Mouse (Mus musculus): Measurements from ENCODE around the gene Runx3.

Runx3 gene

DNA sequence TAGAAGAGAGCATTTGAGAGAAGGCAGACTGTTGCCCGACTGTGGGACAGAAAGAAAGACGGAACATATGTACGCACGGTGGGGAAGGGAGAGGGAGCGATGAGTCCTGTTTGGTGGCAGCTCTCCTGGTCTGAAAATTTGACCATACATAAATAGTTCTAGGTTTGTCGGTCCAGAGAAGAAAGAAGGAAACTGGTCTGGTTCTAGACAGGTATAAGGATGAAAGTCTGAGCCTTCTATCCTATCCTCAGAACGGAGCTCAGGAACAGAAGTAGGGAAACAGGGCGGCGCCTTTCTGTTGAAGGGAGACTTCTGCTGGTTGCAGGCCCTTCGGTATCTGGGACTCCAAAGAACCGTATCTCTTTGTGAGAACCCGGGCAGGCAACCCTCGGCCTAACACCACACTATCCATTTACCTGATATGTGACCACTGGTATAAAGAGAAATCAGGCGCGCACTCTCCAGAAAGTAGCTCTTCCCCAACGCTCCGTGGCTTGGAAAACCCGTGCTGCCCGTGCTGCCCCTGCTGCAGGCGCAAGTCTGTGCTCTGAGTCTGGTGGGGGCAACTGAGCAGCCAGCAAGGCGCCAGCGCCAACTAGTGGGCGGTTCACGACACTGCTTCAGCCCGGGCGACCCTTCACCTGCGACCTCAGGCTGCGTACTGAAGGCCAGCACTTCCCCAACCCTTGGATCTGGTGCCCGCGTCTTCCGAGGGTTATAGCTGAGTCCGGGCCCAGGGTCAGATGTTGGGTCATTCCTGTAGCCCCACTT is 29.8 kb downstream of the Runx3 start:
- DNase-seq (ENCODE audit: low read depth, low spot score) = no peak

DNA sequence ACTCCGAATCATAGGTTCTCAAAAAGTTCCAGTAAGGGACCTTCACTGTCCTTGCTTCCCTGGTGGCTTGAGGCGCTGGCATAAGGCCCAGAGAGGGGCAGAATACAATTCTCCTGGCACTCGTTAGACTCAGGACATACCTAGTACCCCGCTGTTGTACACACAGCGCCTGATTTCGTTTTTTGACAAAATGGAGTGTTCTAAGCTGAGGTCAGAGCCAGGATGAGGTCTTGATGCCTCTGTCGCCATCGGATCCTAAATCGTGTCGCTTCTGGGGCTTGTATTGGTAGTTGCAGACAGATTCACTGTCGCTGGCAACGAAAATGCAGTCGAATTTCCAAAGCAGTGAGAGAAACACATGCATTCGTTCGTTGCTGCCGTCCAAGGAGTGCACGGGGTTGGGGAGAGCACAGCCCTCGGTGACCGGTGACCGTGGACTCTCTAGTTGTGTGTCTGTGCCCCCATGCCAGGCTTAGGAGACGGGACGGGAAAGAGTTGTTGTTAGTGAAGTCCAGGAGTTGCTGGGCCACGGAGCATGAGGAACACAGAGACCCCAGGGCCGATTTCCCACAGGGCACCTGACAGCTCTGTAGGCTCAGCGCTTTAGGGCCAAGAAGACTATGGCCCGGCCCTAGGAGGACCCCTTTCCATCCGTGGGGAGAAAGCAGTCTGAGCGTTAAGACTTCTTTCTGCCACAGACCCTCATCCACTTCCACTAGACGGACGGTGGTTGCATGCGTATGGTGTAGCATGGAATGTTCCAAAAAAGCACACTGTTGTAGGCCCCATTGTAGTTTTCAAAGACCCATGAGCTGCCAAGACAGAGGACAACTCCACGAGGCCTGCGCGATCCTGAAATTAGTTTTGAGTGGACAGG is 30.9 kb downstream of the Runx3 start:
- DNase-seq (ENCODE audit: low read depth, low spot score) = no peak

DNA sequence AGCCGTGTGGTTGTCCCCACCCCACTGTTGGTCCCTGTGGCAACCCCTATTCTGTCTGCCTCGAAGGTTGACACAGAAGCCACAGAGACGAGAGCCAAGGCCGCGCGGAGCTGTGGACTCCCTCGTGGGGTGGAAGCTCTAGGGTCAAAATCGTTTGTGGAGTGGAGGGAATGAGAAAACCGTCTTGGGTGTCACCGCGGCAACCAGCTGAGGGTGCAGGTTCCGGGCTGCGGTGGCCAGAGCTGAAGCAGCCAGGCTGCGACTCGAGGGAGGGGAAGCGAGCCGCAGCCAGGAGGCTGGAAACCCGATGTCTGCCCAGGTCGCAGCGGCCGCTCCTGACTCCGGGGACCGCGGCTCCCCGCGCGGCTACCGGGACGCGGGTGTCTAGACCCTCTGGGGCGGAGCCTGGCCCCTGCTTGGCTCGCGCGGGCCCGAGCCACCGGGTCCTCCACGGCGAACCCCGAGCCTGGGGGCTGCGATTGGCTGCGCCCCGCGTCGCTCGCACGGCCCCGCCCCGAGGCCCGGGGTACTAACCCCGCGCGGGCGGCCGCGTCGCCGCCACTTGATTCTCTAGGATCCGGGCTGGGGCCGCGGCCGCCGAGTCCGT is 31.6 kb downstream of the Runx3 start:
- DNase-seq (ENCODE audit: low read depth, low spot score) = no peak

DNA sequence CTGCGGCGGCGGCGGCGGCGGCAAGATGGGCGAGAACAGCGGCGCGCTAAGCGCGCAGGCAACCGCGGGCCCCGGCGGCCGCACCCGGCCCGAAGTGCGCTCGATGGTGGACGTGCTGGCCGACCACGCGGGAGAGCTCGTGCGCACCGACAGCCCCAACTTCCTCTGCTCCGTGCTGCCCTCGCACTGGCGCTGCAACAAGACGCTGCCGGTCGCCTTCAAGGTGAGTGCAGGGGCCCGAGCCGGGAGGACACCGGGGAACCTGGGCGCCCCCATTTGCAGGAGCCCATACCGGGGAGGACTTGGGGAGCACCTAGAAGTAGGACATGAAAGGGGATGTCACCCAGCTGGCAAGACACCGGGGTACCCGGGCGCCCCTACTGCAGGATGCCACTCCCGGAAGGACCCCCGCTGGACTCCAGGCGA is 32.4 kb downstream of the Runx3 start:
- no peak for DNase-seq (ENCODE audit: low read depth, low spot score)

DNA sequence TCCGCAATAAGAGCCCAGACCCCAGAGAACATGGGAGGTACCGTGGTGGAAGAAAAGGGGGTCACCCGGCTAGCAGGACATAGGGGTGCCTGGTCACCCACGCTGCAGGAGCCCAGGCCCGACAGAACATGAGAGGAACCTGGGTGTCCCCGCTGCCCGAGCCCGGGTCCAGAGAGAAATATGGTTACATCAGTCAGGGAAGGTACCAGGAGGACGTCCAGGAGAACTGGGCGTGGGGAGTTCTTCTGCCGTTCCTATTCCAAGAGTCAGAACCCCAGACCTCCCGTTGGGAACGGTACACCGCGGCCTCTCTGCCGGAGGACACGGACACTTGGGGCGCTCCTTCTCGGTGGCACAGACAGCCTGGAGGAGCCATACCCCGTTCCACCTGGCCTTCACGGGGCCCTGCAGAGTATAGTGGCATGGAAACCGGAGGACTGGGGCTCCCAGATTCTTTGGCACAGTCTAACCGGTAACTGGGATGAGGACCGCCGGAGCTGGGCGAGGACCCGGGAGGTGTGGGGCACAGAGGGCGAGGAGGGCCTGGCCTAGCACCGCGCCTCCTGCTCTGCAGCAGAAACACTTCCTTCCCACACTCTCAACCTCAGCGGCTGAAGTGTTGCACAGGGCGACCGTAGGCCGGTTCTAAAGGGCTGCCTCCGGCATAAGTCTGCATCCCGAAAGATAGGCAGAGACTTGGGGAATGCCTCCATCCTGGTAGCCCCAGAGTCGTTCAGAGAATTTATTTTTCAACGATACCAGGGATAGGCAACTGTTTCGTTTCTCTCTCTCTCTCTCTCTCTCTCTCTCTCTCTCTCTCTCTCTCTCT is 33.0 kb downstream of the Runx3 start:
- DNase-seq (ENCODE audit: low read depth, low spot score) = no peak

DNA sequence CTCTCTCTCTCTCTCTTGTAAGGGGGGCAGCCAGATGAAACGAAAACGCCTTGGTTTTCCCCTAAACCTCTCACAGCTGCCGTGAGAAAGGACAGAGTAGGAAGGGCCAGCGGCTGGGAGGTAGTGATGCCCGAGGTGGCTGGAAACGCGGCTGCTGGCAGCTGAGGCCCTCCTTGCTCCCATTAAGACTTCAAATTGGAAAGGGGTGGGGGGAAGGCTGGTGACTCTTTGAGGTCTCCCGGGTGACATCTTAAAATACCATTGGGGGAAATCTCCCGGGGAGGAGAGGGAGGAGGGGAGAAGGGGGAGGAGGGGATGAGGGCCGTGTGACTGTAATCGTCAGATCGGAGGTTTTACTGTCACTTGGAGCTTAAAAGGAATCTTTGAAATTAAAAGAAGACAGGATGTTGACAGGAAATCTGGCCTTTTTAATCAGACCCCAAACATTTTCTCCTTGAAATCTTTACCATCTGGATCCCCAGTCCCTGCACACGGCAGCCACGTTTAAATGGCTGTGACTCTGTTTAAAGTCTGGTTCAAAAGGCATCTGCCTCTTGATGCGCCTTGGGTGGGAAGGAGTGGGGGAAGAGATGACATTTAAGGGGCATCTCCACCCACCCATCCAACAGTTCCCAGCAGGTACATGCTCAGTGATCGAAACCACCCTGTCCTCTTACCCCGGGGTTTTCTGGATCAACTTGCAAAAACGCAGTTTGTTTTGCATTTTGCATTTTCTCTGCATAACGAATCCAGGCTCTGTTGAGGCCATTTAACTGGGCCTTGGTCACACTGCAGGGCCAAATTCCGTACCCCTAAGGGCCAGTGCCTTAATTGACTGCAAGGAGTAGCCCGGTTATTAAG is 33.9 kb downstream of the Runx3 start:
- no peak for DNase-seq (ENCODE audit: low read depth, low spot score)

DNA sequence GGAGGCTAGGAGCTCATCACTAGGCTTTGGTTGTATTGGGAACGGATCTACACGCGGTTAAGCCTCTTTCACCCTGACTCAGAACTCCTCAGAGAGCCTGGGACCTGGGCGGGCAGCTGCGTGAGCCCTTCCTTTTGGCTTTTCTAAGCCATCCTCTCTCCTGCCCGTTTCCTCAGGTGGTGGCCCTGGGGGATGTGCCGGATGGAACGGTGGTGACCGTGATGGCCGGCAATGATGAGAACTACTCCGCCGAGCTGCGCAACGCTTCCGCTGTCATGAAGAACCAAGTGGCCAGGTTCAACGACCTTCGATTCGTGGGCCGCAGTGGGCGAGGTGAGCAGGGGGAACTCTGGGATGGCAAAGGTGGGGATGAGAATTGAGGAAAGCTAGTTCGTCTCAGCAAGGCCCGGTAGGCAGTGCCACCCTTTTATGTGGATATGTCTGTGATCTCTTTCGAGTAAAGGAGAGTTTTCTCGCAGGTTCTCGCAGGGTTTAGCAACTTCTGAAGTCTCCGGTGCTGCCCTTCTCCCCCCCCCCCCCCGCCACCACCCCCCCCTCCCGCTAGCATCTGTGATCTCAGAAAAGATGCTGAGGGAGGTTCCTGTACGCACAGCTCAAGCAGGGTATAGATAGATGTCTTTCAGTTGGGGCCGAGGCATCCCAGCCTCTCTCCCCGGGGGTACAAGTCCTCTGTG is 34.8 kb downstream of the Runx3 start:
- no peak for DNase-seq (ENCODE audit: low read depth, low spot score)

DNA sequence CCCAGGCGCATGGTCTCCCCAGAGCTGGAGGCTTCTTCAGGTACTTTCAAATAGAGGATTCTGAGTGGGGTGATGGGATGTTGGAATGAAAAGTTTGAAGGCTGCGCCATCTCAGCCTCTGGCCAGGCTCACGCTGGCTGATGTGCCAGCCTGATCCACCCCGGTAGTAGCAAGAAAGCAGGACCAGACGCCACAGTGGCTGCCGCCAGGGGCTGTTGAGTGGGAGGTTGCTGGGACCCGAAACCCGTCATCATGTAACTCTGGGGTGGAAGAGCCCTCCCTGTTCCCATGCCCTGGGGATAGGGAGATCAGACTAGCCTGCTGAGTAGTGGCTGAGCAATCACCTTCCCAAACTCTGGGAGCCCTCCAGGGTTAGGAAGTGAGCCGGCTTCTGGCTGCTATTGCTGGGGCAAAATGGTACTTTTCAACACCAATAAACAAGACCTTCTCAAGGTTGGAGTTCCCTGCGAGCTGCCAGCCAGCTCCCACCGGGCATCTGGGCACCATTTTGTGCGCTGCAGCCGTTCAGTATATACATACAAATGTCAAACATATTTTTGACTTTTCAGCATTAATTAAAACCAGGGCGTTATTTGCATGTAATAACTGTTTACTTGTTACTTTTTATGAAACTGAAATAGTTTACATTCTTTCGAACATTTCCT is 35.5 kb downstream of the Runx3 start:
- no peak for DNase-seq (ENCODE audit: low read depth, low spot score)

GRCm38 (mm10) chr4:135156531-135156930 is 36.1 kb downstream of the Runx3 start:
- DNase-seq (ENCODE audit: low read depth, low spot score) = no peak

- DNase-seq (ENCODE audit: low read depth, low spot score) = no peak
Measured at GRCm38 (mm10) chr4:135157329-135157728, 36.9 kb downstream of the Runx3 start.

GRCm38 (mm10) chr4:135158724-135159409 is 38.4 kb downstream of the Runx3 start:
- DNase-seq (ENCODE audit: low read depth, low spot score) = peak; percentile 73

DNA sequence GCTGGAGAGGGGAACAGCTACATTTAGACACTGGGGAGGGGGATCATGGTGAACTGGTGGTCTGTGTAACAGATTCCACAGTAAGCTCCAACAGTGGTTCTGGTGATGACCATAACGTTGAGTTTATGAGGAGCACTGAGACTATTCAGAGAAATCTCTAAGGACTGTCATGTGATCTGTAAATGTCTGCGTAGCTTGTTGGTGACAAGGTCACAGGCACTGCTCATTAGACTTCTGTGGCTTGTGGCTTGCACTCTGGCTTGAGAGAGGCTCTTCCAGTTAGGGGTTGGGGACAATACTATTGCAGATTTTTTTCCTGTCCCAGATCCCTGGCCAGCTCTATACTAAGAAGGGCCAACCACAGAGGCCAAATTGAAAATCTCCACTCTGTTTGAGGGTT is 39.2 kb downstream of the Runx3 start:
- no peak for DNase-seq (ENCODE audit: low read depth, low spot score)

DNA sequence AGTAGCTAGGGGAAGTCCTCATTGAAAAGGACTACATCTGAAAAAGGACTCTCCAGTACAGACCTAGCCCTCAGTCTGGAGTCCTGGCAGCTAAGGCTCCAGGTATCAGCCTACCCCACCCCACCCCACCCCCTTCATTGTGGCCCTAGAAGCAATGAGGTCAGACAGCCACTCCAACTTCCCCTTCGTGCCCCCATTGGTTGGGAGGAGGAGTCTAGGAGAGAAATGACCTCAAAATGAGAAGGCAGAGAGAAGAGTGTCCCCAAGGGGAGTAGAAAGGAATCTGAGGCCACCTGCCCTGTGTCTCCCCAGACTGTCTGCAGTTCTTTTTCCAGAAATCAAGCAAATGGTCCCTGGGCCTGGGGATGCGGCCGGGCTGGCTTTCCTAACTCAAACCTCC is 39.7 kb downstream of the Runx3 start:
- no peak for DNase-seq (ENCODE audit: low read depth, low spot score)

DNA sequence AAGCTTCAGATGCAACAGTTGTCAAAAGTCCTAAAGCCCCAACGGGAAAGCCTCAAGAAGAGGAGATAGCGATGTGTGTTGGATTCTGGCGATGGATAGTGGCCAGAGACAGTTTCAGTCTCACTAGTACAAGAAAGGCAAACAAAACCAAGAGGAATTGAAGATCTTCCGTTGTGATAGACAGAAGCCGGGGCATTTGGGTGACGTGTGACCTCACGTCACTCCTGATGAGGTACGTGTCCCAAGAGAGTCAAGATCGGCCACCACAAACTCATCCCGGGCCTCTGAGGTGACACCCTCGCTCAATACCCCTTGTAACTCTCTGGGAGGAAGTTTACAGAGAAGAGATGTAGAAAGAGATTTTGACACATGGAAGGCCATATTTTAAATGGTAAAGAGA is 41.0 kb downstream of the Runx3 start:
- DNase-seq (ENCODE audit: low read depth, low spot score) = no peak

DNA sequence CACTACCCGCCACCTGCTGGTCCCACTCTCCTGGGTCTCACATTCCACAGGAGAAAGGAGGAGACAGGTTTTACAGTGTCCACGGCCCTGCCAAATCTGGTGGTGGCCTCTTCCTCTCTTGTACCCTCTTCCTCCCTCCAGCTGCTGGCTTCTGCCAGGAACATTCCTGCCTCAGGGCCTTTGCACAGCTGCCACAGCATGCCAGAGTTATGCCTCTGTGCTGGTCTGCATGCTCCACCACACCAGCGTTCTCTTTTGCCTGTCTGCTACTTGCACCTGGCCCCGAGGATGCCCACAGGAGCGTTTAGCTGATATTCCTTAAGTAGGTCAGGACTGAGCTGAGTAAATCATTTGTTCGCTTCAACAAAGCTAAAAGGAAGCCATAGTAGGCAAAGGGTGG is 45.3 kb downstream of the Runx3 start:
- no peak for DNase-seq (ENCODE audit: low read depth, low spot score)

DNA sequence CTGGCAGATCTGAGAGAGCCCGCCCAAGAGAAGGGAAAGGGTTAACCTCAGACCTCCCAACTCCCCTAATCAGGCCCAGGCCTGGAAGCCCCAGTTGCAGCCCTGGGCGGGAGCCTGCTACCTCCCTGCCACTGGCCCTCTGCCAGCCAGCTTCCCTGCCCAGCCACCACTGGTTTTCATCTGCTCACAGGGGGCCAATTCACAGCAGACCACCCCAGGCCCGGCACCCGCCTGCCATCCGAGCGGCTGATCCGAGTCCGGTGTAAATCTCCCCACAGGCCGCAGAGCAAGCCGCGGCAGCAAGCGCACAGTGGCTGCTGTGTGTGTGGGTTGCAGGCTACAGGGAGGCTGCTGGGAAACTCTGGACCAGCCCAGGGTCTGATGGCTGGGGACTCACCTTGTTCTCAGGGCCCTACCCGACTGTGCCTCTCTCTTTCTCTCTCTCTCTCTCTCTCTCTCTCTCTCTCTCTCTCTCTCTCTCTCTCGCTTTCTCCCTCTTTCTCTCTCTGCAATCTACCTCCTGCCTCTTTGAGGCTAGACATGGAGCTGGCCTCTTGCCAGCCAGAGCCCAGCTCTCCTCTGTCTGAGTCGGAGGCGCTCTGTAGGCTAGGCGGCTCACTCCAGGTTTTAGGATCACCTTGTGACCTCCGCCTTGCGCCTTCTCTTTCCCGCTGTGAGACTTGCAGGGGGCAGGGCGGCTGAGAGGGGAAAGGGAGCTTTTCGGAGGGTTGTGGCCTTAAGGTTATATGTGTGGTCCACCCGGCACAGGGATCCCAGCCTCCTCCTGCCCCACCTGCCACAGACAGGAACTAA is 46.2 kb downstream of the Runx3 start:
- no peak for DNase-seq (ENCODE audit: low read depth, low spot score)

- DNase-seq (ENCODE audit: low read depth, low spot score) = no peak
Measured at GRCm38 (mm10) chr4:135167816-135168527, 47.5 kb downstream of the Runx3 start.
